Mouse (Mus musculus) heart, postnatal 0 days (tissue): ENCODE data around the gene Ccdc85b. TPM values are rescaled to one million over a fixed set of nuclear protein-coding genes. Genes with fewer than 3 reads are reported as not detected.

Experiments
- ATAC-seq: fragments of 200-750 bp; cut with Nextera tagmentation; 2 replicates; pipeline ENCODE4 v1.8.0; 2017; ENCODE audit warnings: low read depth, moderate number of reproducible peaks, moderate library complexity; ENCODE audit not compliant: insufficient read depth
- DNase-seq: peaks from one replicate; pipeline ENCODE4 v3.0.0-alpha.2; 2016; ENCODE audit warnings: low spot score
- H3K27ac ChIP-seq: fragments of 300-500 bp; sonication (generic); 2 replicates; pipeline ENCODE4 v1.5.1; 2014; ENCODE audit warnings: low read depth, mild to moderate bottlenecking
- H3K27me3 ChIP-seq: fragments of 300-500 bp; sonication (generic); 2 replicates; pipeline ENCODE4 v1.6.1; 2014; ENCODE audit warnings: low read length, mixed read lengths; ENCODE audit not compliant: control insufficient read depth, insufficient read depth
- H3K36me3 ChIP-seq: fragments of 300-500 bp; sonication (generic); replicated peaks from 2 replicates; pipeline ENCODE4 v1.6.1; 2014; ENCODE audit warnings: low read length, mixed read lengths; ENCODE audit not compliant: control insufficient read depth, insufficient read depth
- H3K4me1 ChIP-seq: fragments of 300-500 bp; sonication (generic); 2 replicates; pipeline ENCODE4 v1.6.1; 2014; ENCODE audit warnings: antibody characterized with exemption; ENCODE audit not compliant: control insufficient read depth, insufficient read depth
- H3K4me2 ChIP-seq: fragments of 300-500 bp; sonication (generic); 2 replicates; pipeline ENCODE4 v1.6.1; 2014; ENCODE audit warnings: low read depth, mild to moderate bottlenecking, low read length, moderate library complexity
- H3K4me3 ChIP-seq: fragments of 300-500 bp; sonication (generic); 2 replicates; pipeline ENCODE4 v1.5.1; 2014; ENCODE audit warnings: low read depth, low read length
- H3K9ac ChIP-seq: fragments of 300-500 bp; sonication (generic); replicated peaks from 2 replicates; pipeline ENCODE4 v1.6.1; 2014; ENCODE audit warnings: low read depth, low read length, mixed read lengths
- H3K9me3 ChIP-seq: fragments of 300-500 bp; sonication (generic); replicated peaks from 2 replicates; pipeline ENCODE4 v1.6.1; 2016; ENCODE audit warnings: low read length; ENCODE audit not compliant: control insufficient read depth
- CTCF ChIP-seq: IDR thresholded peaks from 2 replicates; pipeline ENCODE4 v1.5.1; 2016; ENCODE audit warnings: antibody characterized with exemption, control low read depth, low read depth
- EP300 ChIP-seq: IDR thresholded peaks from 2 replicates; pipeline ENCODE4 v1.6.1; 2016; ENCODE audit warnings: antibody characterized with exemption, low read depth
- WGBS: fragments of 180-500 bp; shearing (Covaris S2); extraction: QIAGEN DNeasy Blood & Tissue Kit; methylation state at CpG from one replicate; pipeline ENCODE4 v1.1.7; 2014; 5-methylcytosine and 5-hydroxymethylcytosine counted together
- polyA plus RNA-seq: library from polyadenylated mRNA; unstranded; fragments of >200 nt; fragmentation: Nextera tagmentation; extraction: Ambion mirVana; gene quantifications from 2 replicates; pipeline ENCODE4 v1.2.1, GENCODE M21; 2015
- total RNA-seq: library from RNA; depleted of rRNA; stranded (reverse); fragments of >200 nt; gene quantifications from 2 replicates; pipeline ENCODE4 v1.2.3, GENCODE M21; 2014; ENCODE audit warnings: low replicate concordance

Ccdc85b gene
- total and polyA plus RNA-seq, 2 experiments from 2014 or later: 9.2 to 10.6 TPM

- H3K4me2 ChIP-seq: peak overlapping the region; percentile 9; the same call in 1 of the 2 replicates
- peak; percentile 68 for DNase-seq
- H3K4me3 ChIP-seq: no peak overlapping the region
- H3K27me3 ChIP-seq: no peaks in the 10 kb centered on the region
- peaks cover 10% of the 10 kb centered on the region for H3K4me1 ChIP-seq
- peaks cover 16% of the 10 kb centered on the region; the same call in 1 of the 2 replicates for H3K36me3 ChIP-seq
- peak; percentile 81 for ATAC-seq
- TF ChIP-seq CTCF: no peak
- peak; percentile 89 for TF ChIP-seq EP300
- WGBS: 39% methylated on average over 2 of the region's 2 CpGs
- no peaks in the 10 kb centered on the region for H3K9me3 ChIP-seq
- H3K27ac ChIP-seq: peak overlapping the region; percentile 81
- no peak overlapping the region for H3K9ac ChIP-seq
Measured at GRCm38 (mm10) chr19:5414534-5414957, 43.1 kb downstream of the Ccdc85b start.

- H3K4me2 ChIP-seq: no peak overlapping the region
- H3K36me3 ChIP-seq: peaks cover 14% of the 10 kb centered on the region; the same call in 1 of the 2 replicates
Measured at GRCm38 (mm10) chr19:5413840-5414239, 43.9 kb downstream of the Ccdc85b start.

GRCm38 (mm10) chr19:5411961-5412360, 45.7 kb downstream of the Ccdc85b start:
- Histone ChIP-seq H3K4me3 (no peak overlapping the region), H3K27me3 (no peaks in the 10 kb centered on the region), H3K27ac (no peak overlapping the region), H3K36me3 (no peaks in the 10 kb centered on the region), H3K4me1 (peaks cover 26% of the 10 kb centered on the region), H3K9me3 (no peaks in the 10 kb centered on the region), H3K4me2 (no peak overlapping the region), H3K9ac (no peak overlapping the region)
- no peak for DNase-seq
- ATAC-seq: no peak
- WGBS: 52% methylated on average over 5 of the region's 5 CpGs
- TF ChIP-seq CTCF (no peak), EP300 (no peak)

More at GRCm38 (mm10) chr19:5413840-5414239, 43.9 kb downstream of the Ccdc85b start:
- no peak for DNase-seq
- ATAC-seq: no peak
- no peaks in the 10 kb centered on the region for H3K27me3 ChIP-seq
- TF ChIP-seq EP300: no peak
- TF ChIP-seq CTCF: no peak
- no peaks in the 10 kb centered on the region for H3K9me3 ChIP-seq
- peak overlapping the region; percentile 81 for H3K27ac ChIP-seq
- H3K9ac ChIP-seq: no peak overlapping the region
- H3K4me1 ChIP-seq: peaks cover 11% of the 10 kb centered on the region
- H3K4me3 ChIP-seq: no peak overlapping the region
- 80% methylated on average over 4 of the region's 4 CpGs for WGBS

DNA sequence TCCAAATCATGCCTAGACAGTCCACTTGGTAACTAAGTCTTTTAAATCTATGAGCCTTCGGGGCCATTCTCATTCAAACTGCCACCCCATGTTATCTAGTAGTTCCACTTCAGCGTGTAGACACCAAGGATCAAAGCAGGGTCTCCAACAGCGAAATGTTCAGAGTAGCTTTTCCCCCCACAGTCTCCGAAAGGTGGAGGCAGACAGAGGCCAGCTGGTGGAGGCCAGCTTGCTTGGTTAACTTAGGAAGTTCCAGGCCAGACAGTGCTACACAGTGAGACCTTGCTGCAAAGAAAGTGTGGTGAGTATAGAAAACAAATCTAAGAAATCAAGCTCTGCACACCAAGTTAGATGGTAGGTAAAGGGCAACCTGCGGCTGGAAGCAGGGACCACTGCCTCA, 47.1 kb downstream of the Ccdc85b start:
- H3K9me3 ChIP-seq: no peaks in the 10 kb centered on the region
- peaks cover 26% of the 10 kb centered on the region for H3K4me1 ChIP-seq
- no peak overlapping the region for H3K4me2 ChIP-seq
- no peaks in the 10 kb centered on the region for H3K36me3 ChIP-seq
- H3K27ac ChIP-seq: no peak overlapping the region
- no peaks in the 10 kb centered on the region for H3K27me3 ChIP-seq
- no peak overlapping the region for H3K4me3 ChIP-seq
- H3K9ac ChIP-seq: no peak overlapping the region
- DNase-seq (no peak), ATAC-seq (no peak)
- 69% methylated on average over 5 of the region's 5 CpGs for WGBS
- TF ChIP-seq EP300 (no peak), CTCF (no peak)

- Histone ChIP-seq H3K27ac (peak overlapping the region; percentile 100), H3K9ac (no peak overlapping the region), H3K27me3 (no peaks in the 10 kb centered on the region), H3K4me3 (no peak overlapping the region), H3K36me3 (no peaks in the 10 kb centered on the region), H3K4me2 (no peak overlapping the region), H3K9me3 (no peaks in the 10 kb centered on the region), H3K4me1 (peaks cover 20% of the 10 kb centered on the region; the same call in 1 of the 2 replicates)
- no peak for DNase-seq
- 64% methylated on average over 5 of the region's 5 CpGs for whole genome bisulfite sequencing
- no peak for ATAC-seq
- no peak for TF ChIP-seq EP300
- no peak for TF ChIP-seq CTCF
Measured at GRCm38 (mm10) chr19:5409068-5409467, 48.6 kb downstream of the Ccdc85b start.
